Mouse (Mus musculus): ENCODE data around the gene Lig4.

Gene Lig4

GRCm38 (mm10) chr8:9977573-9978314 is at the start of gene Lig4, which contains the start of gene Abhd13:
TSS of gene Lig4 (minus strand) at chr8:9977686.
TSS of gene Abhd13 (plus strand) at chr8:9977707.
- peak; percentile 98 to 99 for DNase-seq (ENCODE audit: low spot score in 2 of 2)

GRCm38 (mm10) chr8:10017231-10017630 is 39.7 kb upstream of the Lig4 start:
- peak; percentile 82 to 84 for DNase-seq (ENCODE audit: low spot score in 2 of 2)

- DNase-seq (ENCODE audit: low spot score in 2 of 2) = no peak
Measured at GRCm38 (mm10) chr8:10016252-10016651, 38.8 kb upstream of the Lig4 start.

- no peak for DNase-seq (ENCODE audit: low spot score in 2 of 2)
Measured at GRCm38 (mm10) chr8:10007660-10008028, 30.2 kb upstream of the Lig4 start.

GRCm38 (mm10) chr8:10006986-10007659 is 29.6 kb upstream of the Lig4 start:
- DNase-seq (ENCODE audit: low spot score in 2 of 2) = peak; percentile 51 to 53

DNA sequence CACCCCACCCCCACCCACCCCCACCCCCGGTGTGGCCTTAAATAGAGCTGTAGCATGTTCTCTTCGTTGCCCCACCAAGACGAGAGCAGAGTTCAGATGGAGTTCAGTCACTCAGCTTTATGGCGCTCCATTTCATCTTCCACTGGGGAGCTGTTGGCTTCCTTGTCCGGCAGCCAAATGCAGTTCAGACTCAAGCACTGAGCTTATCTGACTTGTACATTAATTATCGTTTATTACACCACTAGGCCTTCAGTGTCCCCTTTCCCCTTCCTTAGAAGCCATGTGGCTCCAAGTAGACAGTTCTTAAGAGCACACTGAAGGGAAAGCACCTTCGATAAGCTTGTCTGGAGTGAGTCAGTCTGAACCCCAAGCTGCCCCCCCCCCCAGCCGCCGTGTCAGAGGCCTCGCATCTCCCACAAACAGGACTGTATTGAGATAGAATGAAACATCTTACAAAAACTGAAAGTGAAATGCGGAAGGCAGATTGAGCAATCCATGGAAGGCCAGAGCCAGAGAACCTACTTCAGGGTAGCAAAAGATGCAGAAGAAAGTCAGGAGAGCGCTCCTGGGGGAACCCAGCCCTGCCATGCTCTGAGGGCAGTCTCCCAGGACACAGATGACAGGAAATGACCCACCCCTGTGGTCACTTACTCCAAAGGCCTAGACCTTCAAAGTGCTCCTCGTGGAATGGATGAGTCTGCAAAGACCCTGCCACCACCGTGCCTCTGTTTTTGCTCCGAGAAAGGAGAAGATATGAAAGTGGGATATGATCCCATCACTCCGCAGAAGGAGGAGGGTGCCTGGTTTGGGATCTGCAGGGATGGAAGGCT is 28.9 kb upstream of the Lig4 start, which contains the start of gene Tnfsf13b:
Tnfsf13b (plus strand) TSS at position 312 of the 830 bp plus-strand sequence.
- DNase-seq (ENCODE audit: low spot score in 2 of 2) = no peak

GRCm38 (mm10) chr8:10004115-10004514 is 26.6 kb upstream of the Lig4 start:
- no peak for DNase-seq (ENCODE audit: low spot score in 2 of 2)

GRCm38 (mm10) chr8:9980188-9980587 is 2.7 kb upstream of the Lig4 start:
- no peak for DNase-seq (ENCODE audit: low spot score in 2 of 2)

GRCm38 (mm10) chr8:9979746-9980145 is 2.3 kb upstream of the Lig4 start:
- no peak for DNase-seq (ENCODE audit: low spot score in 2 of 2)

DNA sequence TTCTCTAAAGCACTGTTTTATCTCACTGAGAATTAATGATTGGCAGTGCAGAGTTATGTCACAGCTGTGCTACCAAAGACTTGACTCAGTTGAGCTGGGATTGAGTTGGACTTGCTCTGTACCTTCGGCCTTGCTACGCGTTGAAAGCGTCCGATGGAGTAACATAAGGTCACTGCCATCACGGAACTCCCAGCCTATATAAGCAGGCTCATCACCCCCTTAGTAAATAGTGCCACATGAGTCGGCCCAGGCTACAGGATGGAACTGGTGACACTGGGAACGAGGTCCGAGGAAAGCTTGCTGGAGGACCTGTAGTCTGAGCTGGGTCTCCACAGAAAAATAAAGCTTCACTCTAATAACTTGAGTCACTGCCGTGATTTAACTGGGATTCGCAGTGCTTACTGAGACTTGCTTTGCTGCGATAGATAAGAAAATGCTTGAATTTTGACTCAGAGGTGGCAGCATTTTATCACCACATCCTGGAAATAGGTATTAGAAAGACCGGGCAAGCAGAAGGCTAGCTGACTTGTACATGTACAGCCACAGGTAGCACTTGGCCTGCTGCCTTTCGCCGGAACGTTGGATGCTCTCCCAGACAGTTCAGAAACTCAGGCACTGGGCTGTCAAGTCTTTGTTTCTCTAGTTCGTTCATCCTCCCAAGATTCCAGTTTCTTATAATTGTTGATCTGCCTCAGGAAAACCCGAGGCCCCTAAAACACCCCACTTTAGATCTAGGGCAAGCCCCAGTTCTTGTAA is 1.2 kb upstream of the Lig4 start:
- peak in 1 of 2 experiments; percentile 37 for DNase-seq (ENCODE audit: low spot score in 2 of 2)

GRCm38 (mm10) chr8:9977016-9977415 is 470 bp downstream of the Lig4 start:
- no peak for DNase-seq (ENCODE audit: low spot score in 2 of 2)

DNA sequence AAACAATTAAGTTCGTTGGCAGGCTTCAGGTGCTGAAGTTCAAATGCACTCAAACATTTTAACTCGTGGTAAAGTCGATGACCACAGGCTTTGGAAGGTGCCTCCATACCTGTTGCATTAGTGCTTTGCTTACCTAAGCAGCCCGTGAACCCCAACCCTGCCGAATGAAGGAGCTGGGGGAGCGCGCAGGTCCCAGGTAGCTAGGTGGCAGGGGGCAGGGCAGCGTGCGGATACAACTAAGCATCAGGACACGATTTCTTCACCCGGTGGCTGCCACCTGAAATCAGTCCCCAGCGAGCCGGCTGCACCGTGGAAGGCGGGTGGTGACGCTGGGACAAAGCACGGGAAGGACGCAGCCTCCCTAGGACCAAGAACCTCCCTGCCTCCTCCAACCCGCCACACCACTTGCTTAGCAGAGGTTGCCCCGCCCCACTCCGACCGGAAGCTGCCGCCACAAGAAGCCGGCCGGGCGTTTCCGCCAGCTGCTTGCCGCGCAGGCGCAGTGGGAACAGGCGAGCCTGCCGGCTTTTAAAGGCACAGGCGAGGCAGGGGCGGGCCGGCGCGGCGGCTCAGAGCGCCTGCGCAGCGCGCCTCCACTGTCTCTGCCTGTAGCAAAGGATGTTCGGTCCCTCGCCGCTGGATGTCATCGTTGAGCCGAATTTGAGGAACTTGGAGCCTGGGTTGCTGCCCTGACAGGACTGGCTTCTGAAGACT is 1.4 kb downstream of the Lig4 start:
- peak; percentile 99 for DNase-seq (ENCODE audit: low spot score in 2 of 2)

- DNase-seq (ENCODE audit: low spot score in 2 of 2) = no peak
Measured at GRCm38 (mm10) chr8:9975276-9975675, 2.2 kb downstream of the Lig4 start.

DNA sequence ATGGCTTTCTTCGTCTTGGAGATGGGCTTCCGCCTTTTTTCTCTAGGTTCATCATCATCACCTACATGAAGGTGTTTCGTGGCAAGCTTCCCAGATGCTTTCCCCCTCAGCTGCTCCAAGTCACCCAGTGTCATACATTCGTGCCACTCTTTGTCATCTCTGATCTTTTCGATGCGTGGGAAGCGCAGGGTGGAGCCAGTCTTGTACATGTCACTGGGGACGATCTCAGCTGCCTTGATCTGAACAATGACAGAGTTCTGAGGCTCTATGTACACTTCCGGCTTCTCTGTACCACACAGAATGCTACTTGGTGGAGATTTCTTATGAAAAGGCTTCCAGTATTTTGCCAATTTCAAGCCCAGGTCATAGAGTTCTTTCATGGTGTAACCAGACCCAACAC is 5.6 kb downstream of the Lig4 start:
- DNase-seq (ENCODE audit: low spot score in 2 of 2) = no peak

DNA sequence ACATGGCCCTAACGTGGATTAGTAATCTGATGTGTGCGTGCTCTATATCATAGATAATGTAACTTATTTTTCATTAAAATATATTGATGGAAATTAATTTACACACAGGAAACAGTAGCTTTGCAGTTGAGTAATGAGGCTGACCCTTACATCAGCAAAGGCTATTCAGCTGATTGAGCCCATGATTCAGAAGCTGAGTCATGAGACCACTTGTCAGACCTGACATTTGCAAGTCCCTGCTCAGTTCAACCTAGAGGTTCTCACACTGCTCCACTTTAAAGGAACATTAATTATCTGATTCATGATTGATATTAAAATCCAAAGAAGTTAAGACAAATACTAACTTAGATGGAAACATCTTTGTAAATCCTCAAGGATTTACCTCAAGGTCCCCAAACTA is 17.6 kb downstream of the Lig4 start:
- DNase-seq (ENCODE audit: low spot score in 2 of 2) = no peak

DNA sequence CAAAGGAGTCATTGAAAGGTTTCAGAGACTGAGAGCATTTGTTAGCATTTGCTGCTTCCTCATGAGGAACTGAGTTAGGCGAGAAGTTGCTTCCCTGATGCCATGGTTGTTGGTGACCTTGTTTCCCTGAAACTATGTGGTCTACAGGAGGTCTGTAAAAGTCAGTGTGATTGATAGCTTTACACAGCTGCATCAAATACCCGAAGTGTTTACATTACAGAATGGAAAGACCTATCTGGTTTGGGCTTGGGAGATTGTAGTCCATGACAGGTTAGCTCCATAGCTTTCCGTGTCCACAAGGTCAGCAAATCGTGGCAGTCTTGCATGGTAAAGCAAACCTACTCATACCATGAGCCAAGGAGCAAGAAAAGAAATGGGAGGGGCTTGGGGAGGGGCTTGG is 19.1 kb downstream of the Lig4 start:
- DNase-seq (ENCODE audit: low spot score in 2 of 2) = no peak

DNA sequence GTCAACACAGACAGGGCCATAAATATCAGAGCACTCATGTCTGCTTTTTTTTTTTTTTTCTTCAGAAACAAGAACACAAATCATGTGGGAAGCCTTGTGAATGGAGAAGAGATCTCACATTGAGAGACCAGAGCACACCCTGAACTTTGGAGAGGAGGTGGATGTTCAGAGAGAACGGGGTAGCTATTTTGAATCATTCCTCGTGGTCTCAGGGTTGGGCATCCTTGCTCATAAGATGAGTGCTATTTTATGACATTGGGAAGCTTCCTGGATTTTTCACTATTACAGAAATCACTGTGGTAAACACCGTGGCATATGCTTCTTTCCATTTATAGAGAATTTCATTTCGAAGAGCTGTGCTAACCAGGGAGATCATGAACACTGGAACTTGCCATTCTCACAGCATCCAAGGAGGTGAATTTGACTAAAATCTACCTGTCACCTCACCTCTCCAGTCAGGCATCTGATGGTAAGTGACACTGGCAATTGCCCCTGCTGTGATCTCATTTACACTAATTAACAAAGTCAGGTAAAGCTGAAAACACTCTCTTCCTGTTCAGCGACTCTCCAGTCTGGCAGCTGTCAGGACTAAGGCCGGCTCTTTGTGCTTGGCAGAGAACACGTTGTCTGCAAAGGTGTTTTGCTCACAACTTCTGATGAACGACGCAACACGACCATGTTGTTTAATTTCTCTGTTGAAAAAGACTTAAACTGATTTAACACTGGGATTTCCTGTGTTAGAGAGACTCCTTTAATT is 28.2 kb downstream of the Lig4 start:
- no peak for DNase-seq (ENCODE audit: low spot score in 2 of 2)

DNA sequence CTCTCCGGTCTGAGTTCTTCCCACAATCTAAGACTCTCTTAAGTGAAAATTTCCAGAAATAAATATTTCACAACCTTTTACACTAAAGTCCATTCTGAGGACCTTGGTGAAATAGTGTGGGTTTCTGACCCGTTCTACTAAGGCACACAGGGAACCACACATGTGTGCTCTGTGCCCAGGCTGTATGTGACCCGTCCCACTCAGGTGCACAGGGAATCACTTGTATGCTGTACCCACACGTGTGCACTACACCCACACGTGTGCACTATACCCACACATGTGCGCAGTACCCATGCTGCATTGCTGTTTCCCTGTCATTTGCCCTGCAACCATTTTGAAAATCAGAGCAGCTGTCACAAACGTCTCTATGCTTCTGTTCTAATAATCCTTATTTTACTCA is 41.9 kb downstream of the Lig4 start:
- DNase-seq (ENCODE audit: low spot score in 2 of 2) = no peak

GRCm38 (mm10) chr8:9934891-9935565 is 42.5 kb downstream of the Lig4 start:
- peak; percentile 48 to 56 for DNase-seq (ENCODE audit: low spot score in 2 of 2)

- DNase-seq (ENCODE audit: low spot score in 2 of 2) = no peak
Measured at GRCm38 (mm10) chr8:9932711-9933110, 44.8 kb downstream of the Lig4 start.

All from right cerebral cortex, postnatal 10 days (tissue).